Mouse (Mus musculus) testis, adult 2 months (tissue): Measurements from ENCODE around the gene C2cd5. TPM values are rescaled to one million over a fixed set of nuclear protein-coding genes. Genes with fewer than 3 reads are reported as not detected.

Experiments used
- H3K27ac ChIP-seq: fragments of 200-500 bp; 2 replicates; pipeline ENCODE4 v1.5.1; 2012; ENCODE audit warnings: low read depth, low read length; ENCODE audit not compliant: control insufficient read depth, insufficient read depth
- H3K27me3 ChIP-seq: fragments of 200-500 bp; 2 replicates; pipeline ENCODE4 v1.6.1; 2012; ENCODE audit warnings: mild to moderate bottlenecking, low read length, moderate library complexity; ENCODE audit not compliant: control insufficient read depth, insufficient read depth
- H3K36me3 ChIP-seq: fragments of 200-500 bp; 2 replicates; pipeline ENCODE4 v1.6.1; 2012; ENCODE audit warnings: mild to moderate bottlenecking, low read length; ENCODE audit not compliant: control insufficient read depth, insufficient read depth
- H3K4me1 ChIP-seq: fragments of 200-500 bp; 2 replicates; pipeline ENCODE4 v1.6.1; 2012; ENCODE audit warnings: low read length; ENCODE audit not compliant: control insufficient read depth, insufficient read depth
- H3K4me3 ChIP-seq: fragments of 200-500 bp; 2 replicates; pipeline ENCODE4 v1.5.1; 2012; ENCODE audit warnings: low read depth, mild to moderate bottlenecking, low read length, moderate library complexity, mixed read lengths; ENCODE audit not compliant: control insufficient read depth
- CTCF ChIP-seq: fragments of 200-500 bp; IDR thresholded peaks from 2 replicates; pipeline ENCODE4 v1.5.1; 2012; ENCODE audit warnings: low read depth, mild to moderate bottlenecking, inconsistent platforms, low read length, moderate library complexity; ENCODE audit not compliant: control insufficient read depth, insufficient read depth, insufficient replicate concordance
- POLR2A ChIP-seq: fragments of 200-500 bp; IDR thresholded peaks from 2 replicates; pipeline ENCODE4 v1.6.1; 2012; ENCODE audit warnings: low read depth, mild to moderate bottlenecking, inconsistent platforms, low read length, moderate library complexity; ENCODE audit not compliant: control insufficient read depth
- polyA plus RNA-seq: library from polyadenylated mRNA; depleted of rRNA; stranded (reverse); fragments of >200 nt; gene quantifications from 2 replicates; pipeline ENCODE4 v1.2.3, GENCODE M21; 2012

The C2cd5 gene
- polyA plus RNA-seq, 1 experiment = 13.7 TPM

DNA sequence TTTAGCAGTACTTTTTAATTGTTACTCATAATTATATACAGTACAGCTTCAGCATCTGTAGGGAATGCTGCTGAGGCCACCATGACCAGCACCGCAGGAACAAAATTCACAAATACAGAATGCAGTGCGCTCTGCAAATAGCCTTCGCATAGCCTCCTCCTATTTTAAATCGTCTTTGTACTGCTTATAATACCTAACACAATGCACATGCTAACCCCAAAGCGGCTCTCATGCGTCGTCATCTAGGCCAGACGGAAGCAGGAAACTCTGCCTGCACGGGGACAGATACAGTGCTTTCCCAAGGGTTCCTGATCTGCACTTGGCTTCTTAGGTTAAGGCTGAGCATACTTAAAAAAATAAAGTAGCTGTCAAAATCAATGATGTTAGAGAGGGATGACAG lies 29.2 kb downstream of the C2cd5 start:
- H3K4me1 ChIP-seq = no peaks in the 10 kb centered on the region
- no peak overlapping the region for H3K27ac ChIP-seq
- no peak for TF ChIP-seq CTCF
- TF ChIP-seq POLR2A = no peak
- H3K4me3 ChIP-seq = no peak overlapping the region
- H3K27me3 ChIP-seq = no peaks in the 10 kb centered on the region
- peaks cover 2% of the 10 kb centered on the region for H3K36me3 ChIP-seq

DNA sequence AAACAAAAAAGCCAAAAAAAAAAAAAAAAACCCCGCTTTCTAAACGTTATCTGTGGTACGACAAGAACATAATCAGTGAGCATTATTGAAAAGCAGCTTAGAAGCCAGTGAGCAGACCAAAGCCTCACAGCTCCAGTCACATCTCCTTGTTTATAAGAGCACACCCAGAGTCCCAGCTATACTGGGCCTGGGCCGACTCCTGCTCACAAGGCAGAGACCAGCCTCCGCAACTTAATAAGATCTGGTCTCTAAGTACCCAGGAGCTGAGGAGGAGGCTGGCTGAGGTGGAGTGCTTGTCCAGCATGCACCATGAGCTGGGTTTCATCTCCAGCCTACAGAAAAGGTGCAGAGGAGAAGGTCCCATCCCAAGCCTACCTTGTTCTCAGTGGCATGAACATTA lies 29.9 kb downstream of the C2cd5 start:
- peaks cover 2% of the 10 kb centered on the region for H3K36me3 ChIP-seq
- TF ChIP-seq CTCF (no peak), POLR2A (no peak)
- no peak overlapping the region for H3K27ac ChIP-seq
- no peak overlapping the region for H3K4me3 ChIP-seq
- H3K4me1 ChIP-seq = no peaks in the 10 kb centered on the region
- no peaks in the 10 kb centered on the region for H3K27me3 ChIP-seq

DNA sequence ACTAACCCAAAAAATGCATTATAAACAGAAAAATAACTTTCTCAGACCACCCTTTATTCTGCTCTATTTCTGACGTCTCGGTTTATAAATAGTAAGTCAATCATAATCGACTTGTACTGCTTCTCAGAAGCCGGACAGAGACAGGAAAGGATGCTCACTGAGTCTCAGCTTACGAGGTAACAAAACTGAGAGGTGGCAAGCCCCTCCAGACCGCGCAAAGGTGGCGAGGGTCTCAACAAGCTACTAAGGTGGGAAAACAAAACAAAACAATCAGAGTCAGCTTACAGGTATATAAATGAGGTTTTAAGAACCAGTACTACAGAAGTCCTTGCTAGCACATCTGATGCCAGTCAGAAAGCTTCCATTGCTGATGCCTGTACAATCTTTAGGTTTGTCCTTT lies 30.3 kb downstream of the C2cd5 start:
- Histone ChIP-seq H3K4me3 (no peak overlapping the region), H3K36me3 (peaks cover 2% of the 10 kb centered on the region), H3K4me1 (no peaks in the 10 kb centered on the region), H3K27me3 (no peaks in the 10 kb centered on the region), H3K27ac (no peak overlapping the region)
- TF ChIP-seq CTCF (no peak), POLR2A (no peak)

DNA sequence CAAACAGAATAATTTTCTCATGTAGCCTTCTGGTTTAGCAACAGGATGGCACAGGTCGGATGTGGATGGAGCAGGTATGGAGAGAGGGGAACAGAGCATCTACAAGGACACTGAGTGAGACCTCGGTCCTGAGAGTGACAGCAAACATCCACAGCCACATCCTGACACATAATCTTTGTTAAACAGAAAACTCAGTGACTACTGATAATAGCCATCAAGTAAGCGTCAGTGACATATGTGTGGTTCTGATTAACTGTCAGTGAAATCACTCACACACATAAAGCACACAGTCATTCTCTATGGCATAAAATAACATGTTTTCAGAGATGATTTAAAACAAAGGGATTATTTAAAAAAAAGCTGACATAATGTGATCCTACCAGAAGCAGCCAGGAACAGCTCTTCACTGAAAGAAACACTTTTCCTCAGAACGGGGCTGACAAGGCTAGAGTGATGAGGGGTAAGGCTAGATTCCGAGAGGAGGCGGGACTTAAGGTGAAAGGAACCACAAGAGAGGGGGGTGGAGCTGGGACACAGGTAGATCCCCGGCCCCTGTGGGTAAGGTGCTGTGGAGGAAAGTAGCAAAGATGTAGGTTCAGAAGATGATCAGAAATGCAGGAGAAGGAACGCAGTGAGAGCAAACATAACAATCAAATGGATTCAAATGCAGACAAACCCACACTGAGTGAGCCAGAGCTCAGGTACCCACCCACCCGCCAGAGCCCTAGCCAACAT lies 31.6 kb downstream of the C2cd5 start:
- H3K27ac ChIP-seq = no peak overlapping the region
- H3K27me3 ChIP-seq = no peaks in the 10 kb centered on the region
- TF ChIP-seq POLR2A = no peak
- no peak for TF ChIP-seq CTCF
- H3K4me1 ChIP-seq = no peaks in the 10 kb centered on the region
- no peak overlapping the region for H3K4me3 ChIP-seq
- no peaks in the 10 kb centered on the region; the same call in 1 of the 2 replicates for H3K36me3 ChIP-seq

DNA sequence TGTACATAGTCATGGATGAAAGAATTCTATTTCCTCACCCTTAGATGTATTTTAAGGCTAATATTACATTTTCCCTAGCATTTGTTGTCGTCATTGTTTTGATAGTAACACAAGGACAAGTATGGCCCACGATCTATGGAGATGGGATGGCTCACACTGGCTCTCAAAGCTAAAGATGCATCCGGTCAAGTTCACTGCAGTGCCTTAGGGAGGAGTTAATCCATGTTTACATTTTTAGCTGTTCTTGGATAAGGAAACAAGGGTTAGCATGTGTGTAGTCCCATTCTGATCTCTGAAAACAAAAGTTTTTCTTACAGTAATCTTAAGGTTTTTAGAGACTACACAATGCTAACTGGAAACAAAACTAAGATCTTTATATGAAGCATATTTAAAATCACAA lies 32.3 kb downstream of the C2cd5 start:
- TF ChIP-seq POLR2A (no peak), CTCF (no peak)
- no peaks in the 10 kb centered on the region for H3K27me3 ChIP-seq
- H3K27ac ChIP-seq = no peak overlapping the region
- H3K4me3 ChIP-seq = no peak overlapping the region
- no peaks in the 10 kb centered on the region for H3K4me1 ChIP-seq
- H3K36me3 ChIP-seq = no peaks in the 10 kb centered on the region; the same call in 1 of the 2 replicates

DNA sequence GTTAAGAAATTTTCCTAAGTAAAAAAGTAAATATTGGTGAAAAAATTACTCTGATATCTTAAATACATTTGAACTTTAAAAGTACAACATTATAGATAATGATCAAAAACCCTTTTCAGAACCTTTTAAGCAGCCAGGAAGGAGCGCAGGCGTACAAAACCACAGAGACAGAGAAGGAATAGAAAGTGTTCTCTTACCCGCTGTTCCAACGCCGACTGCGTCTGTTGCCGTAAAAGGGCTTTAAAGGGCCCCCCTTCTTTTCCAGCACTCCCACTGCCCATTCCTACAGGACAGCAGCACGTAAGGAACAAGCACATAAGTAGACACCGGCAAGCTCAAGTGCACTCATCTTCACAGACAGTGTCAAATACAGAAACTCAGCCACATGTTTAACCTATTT lies 33.1 kb downstream of the C2cd5 start:
- H3K4me3 ChIP-seq = no peak overlapping the region
- H3K36me3 ChIP-seq = peaks cover 1% of the 10 kb centered on the region; the same call in 1 of the 2 replicates
- no peaks in the 10 kb centered on the region for H3K4me1 ChIP-seq
- H3K27ac ChIP-seq = no peak overlapping the region
- TF ChIP-seq POLR2A = no peak
- no peak for TF ChIP-seq CTCF
- no peaks in the 10 kb centered on the region for H3K27me3 ChIP-seq

DNA sequence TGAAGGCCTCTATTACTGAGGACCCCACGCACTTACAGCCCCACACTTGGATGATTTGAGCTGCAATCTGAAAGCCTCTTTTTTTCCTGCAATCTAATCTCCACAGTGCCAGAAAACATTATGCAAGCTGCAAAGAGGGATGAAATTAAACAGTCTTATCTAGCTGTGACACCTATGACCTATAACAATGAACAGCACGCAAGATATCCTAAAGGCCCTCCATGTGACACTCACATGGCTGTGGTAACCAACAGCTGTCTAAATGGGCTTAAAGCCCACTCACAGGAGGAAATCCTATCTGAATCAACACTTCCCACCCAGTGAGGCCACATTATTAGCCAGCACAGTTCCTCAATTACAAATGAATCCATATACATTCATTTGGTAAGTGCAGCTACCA lies 35.9 kb downstream of the C2cd5 start:
- Histone ChIP-seq H3K4me1 (no peaks in the 10 kb centered on the region), H3K4me3 (no peak overlapping the region), H3K27me3 (no peaks in the 10 kb centered on the region), H3K27ac (no peak overlapping the region), H3K36me3 (0 out of 2 replicates have a peak, but pooled peaks cover 1% of the 10 kb centered on the region)
- TF ChIP-seq POLR2A (no peak), CTCF (no peak)
